Mouse (Mus musculus) granulocyte monocyte progenitor cell, adult 5-6 weeks (primary cell): ENCODE measurements around the gene Lrrc66. TPM values are rescaled to one million over a fixed set of nuclear protein-coding genes. Genes with fewer than 3 reads are reported as not detected.

Experiments
- ATAC-seq: replicated peaks from 2 replicates; pipeline ENCODE4 v1.8.0; 2016; ENCODE audit warnings: mild to moderate bottlenecking, moderate TSS enrichment, inconsistent platforms; ENCODE audit not compliant: poor library complexity, severe bottlenecking
- total RNA-seq, 2 experiments: library from RNA; stranded (forward) in 1 of 2; stranded (reverse) in 1 of 2; fragments of 200-712, 200-1000 nt in 1 of 2; fragments of >200 nt in 1 of 2; fragmentation: Nextera tagmentation in 1 of 2; gene quantifications; 2 replicates each; pipeline ENCODE4 v1.2.3; 2014 to 2017

Lrrc66 gene
- total RNA-seq, 2 experiments from 2014 or later = 0.34 to 1.1 TPM

- ATAC-seq = no peak
These were observed 65.4 kb downstream of the Lrrc66 start for GRCm38 (mm10) chr5:73566892-73567291.

- no peak for ATAC-seq
These were observed 66.2 kb downstream of the Lrrc66 start for GRCm38 (mm10) chr5:73566119-73566518.

- ATAC-seq = no peak
These were observed 68.3 kb downstream of the Lrrc66 start for GRCm38 (mm10) chr5:73564038-73564437.

GRCm38 (mm10) chr5:73558756-73559155 lies 73.6 kb downstream of the Lrrc66 start:
- ATAC-seq = no peak

- peak; percentile 35; the same call in 1 of the 2 replicates for ATAC-seq
These were observed 75.4 kb downstream of the Lrrc66 start for GRCm38 (mm10) chr5:73556733-73557425.

Other genes starting within 250 kb of the Lrrc66 start
- not detected in 2 replicates for gene Cwh43, start 226.5 kb downstream of the Lrrc66 start, total RNA-seq (2014; fragmentation: Nextera tagmentation)
- gene Cwh43, start 226.5 kb downstream of the Lrrc66 start, total RNA-seq (2017) = not detected in 2 replicates
- gene Dcun1d4, start 151.5 kb downstream of the Lrrc66 start, total RNA-seq (2014; fragmentation: Nextera tagmentation) = 5.6 and 8.7 TPM in 2 replicates
- 5.9 and 10.7 TPM in 2 replicates for gene Dcun1d4, start 151.5 kb downstream of the Lrrc66 start, total RNA-seq (2017)
- 4.1 and 8.2 TPM in 2 replicates for gene Sgcb, start 15.3 kb upstream of the Lrrc66 start, total RNA-seq (2014; fragmentation: Nextera tagmentation)
- 3.3 and 3.9 TPM in 2 replicates for gene Sgcb, start 15.3 kb upstream of the Lrrc66 start, total RNA-seq (2017)
- gene Spata18, start 18.9 kb upstream of the Lrrc66 start, total RNA-seq (2014; fragmentation: Nextera tagmentation) = not detected in 2 replicates
- not detected in 2 replicates for gene Spata18, start 18.9 kb upstream of the Lrrc66 start, total RNA-seq (2017)